Mouse (Mus musculus): ENCODE results near the gene Eif4e3. TPM values are rescaled to one million over a fixed set of nuclear protein-coding genes. Genes with fewer than 3 reads are reported as not detected.

The Eif4e3 gene
- total and polyA plus RNA-seq, 2 experiments from 2014 or later: 6.0 to 12.9 TPM

DNA sequence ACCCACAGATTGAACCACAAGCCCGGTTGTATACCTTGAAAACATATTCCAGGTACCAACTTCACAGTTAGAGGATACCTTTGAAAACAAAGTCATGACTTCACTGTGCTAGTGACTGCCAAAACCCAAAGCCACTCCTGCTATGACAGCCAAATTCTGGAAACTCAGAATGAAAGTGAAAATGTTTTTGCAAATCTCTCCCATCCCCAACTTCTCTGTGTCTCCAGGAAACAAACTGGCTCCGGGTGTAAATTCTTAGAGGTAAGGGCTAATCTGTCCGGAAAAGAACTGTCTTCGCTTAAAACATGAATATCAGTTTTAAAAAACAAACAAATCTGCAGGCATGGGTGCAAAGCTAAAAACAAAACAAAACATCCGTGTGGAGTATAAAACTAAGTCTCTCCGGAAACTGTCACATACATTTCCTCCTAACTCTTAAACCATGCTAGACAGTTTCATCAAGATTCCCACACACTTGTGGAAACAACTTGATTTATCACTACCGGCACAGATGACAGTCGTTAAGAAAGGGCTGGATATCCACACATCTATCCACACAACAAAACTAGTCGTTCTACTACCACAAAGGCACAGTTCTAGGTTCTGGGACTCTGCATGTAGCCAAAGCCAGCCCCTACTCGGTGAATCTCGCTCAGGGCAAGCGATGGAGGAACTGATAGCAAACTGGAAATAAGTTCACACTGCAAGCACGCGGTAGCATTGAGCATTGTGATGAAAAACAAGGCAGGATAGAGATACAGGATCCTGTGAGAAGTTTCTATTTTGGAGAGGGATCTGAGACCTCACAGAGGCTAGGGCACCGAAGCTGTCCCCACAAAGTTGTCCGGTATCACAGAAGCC is 884 bp downstream of the Eif4e3 start:
- H3K9me3 ChIP-seq (ENCODE audit: low read length): no peaks in the 10 kb centered on the region
- no peaks in the 10 kb centered on the region for H3K27me3 ChIP-seq (ENCODE audit: insufficient read depth, low read length)
- TF ChIP-seq CTCF (IDR thresholded peaks at IDR 0.05; ENCODE audit: low read depth): no peak
- no peak for ATAC-seq
- no peaks in the 10 kb centered on the region for H3K36me3 ChIP-seq (ENCODE audit: insufficient read depth)
- peak overlapping the region; percentile 77 for H3K9ac ChIP-seq
- WGBS: 27% methylated on average over 16 of the region's 16 CpGs
- H3K4me3 ChIP-seq (ENCODE audit: low read depth, low read length): peak overlapping the region; percentile 67
- no peak for DNase-seq
- peak overlapping the region; percentile 96 for H3K4me2 ChIP-seq (ENCODE audit: low read depth)
- peaks cover 34% of the 10 kb centered on the region for H3K4me1 ChIP-seq (ENCODE audit: insufficient read depth)
- H3K27ac ChIP-seq (ENCODE audit: low read depth, low read length): peak overlapping the region; percentile 69; the same call in 1 of the 2 replicates

DNA sequence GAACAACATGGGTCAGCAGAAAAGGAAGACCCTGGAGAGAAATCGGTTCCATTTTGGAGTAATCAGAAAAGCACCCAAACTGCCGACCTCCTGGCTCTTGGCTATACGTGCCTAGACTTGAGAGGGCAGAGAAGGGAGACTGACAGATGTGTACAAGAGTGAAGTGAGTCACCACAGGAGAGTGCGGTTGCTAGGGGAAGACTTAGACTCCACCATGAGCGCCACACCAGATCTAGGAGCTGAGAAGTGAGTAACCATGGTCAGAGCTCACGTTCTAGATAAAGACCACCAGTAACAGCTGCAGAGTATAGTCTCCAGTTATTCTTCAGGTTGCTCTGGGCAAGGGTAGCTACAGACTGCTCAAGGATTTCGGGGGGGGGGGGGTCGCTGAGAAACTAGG is 3.3 kb downstream of the Eif4e3 start:
- TF ChIP-seq CTCF (IDR thresholded peaks at IDR 0.05; ENCODE audit: low read depth): no peak
- Histone ChIP-seq H3K36me3 (ENCODE audit: insufficient read depth) (no peaks in the 10 kb centered on the region), H3K27ac (ENCODE audit: low read depth, low read length) (no peak overlapping the region), H3K4me3 (ENCODE audit: low read depth, low read length) (no peak overlapping the region), H3K9ac (no peak overlapping the region), H3K4me2 (ENCODE audit: low read depth) (no peak overlapping the region), H3K27me3 (ENCODE audit: insufficient read depth, low read length) (no peaks in the 10 kb centered on the region), H3K9me3 (ENCODE audit: low read length) (no peaks in the 10 kb centered on the region), H3K4me1 (ENCODE audit: insufficient read depth) (peaks cover 12% of the 10 kb centered on the region)
- 83% methylated on average over 8 of the region's 8 CpGs for WGBS
- ATAC-seq (no peak), DNase-seq (no peak)

DNA sequence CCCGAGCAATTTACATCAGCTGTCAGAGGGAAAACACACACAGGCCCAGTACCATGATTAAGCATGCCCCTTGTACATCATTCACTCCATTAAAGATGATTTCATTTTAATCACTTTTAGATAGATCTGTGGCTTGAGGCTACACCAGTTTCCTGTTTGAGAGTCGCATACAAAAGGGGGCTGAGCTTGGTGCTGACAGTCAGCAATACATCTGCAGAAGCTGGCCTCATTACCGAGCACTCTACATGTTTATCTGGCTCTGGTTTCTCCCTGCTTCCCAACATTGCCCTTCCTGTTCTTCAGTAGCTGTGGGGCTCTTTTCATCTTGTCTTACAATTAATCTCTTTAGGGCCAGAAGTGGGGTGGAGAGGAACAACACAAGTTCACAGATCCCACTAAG is 6.1 kb downstream of the Eif4e3 start:
- no peak overlapping the region for H3K27ac ChIP-seq (ENCODE audit: low read depth, low read length)
- no peaks in the 10 kb centered on the region; the same call in 1 of the 2 replicates for H3K4me1 ChIP-seq (ENCODE audit: insufficient read depth)
- 45% methylated on average over 3 of the region's 3 CpGs for WGBS
- H3K9ac ChIP-seq: no peak overlapping the region
- H3K36me3 ChIP-seq (ENCODE audit: insufficient read depth): no peaks in the 10 kb centered on the region
- no peak for TF ChIP-seq CTCF (IDR thresholded peaks at IDR 0.05; ENCODE audit: low read depth)
- no peaks in the 10 kb centered on the region for H3K27me3 ChIP-seq (ENCODE audit: insufficient read depth, low read length)
- H3K4me2 ChIP-seq (ENCODE audit: low read depth): no peak overlapping the region
- H3K9me3 ChIP-seq (ENCODE audit: low read length): no peaks in the 10 kb centered on the region
- no peak for DNase-seq
- H3K4me3 ChIP-seq (ENCODE audit: low read depth, low read length): no peak overlapping the region
- no peak; the same call in 1 of the 2 replicates for ATAC-seq

- no peak overlapping the region for H3K4me3 ChIP-seq (ENCODE audit: low read depth, low read length)
- no peaks in the 10 kb centered on the region for H3K4me1 ChIP-seq (ENCODE audit: insufficient read depth)
- no peaks in the 10 kb centered on the region for H3K9me3 ChIP-seq (ENCODE audit: low read length)
- TF ChIP-seq CTCF (IDR thresholded peaks at IDR 0.05; ENCODE audit: low read depth): no peak
- H3K4me2 ChIP-seq (ENCODE audit: low read depth): no peak overlapping the region
- H3K27ac ChIP-seq (ENCODE audit: low read depth, low read length): no peak overlapping the region
- DNase-seq (no peak), ATAC-seq (peak; percentile 43; the same call in 1 of the 2 replicates)
- no peaks in the 10 kb centered on the region for H3K36me3 ChIP-seq (ENCODE audit: insufficient read depth)
- H3K27me3 ChIP-seq (ENCODE audit: insufficient read depth, low read length): no peaks in the 10 kb centered on the region
- WGBS: 72% methylated on average over 10 of the region's 10 CpGs
- H3K9ac ChIP-seq: no peak overlapping the region
Observed at GRCm38 (mm10) chr6:99658586-99658985, 8.0 kb downstream of the Eif4e3 start.

- no peak for TF ChIP-seq CTCF (IDR thresholded peaks at IDR 0.05; ENCODE audit: low read depth)
- Histone ChIP-seq H3K4me2 (ENCODE audit: low read depth) (no peak overlapping the region), H3K9ac (no peak overlapping the region), H3K4me3 (ENCODE audit: low read depth, low read length) (no peak overlapping the region), H3K36me3 (ENCODE audit: insufficient read depth) (no peaks in the 10 kb centered on the region), H3K4me1 (ENCODE audit: insufficient read depth) (no peaks in the 10 kb centered on the region), H3K9me3 (ENCODE audit: low read length) (no peaks in the 10 kb centered on the region), H3K27me3 (ENCODE audit: insufficient read depth, low read length) (no peaks in the 10 kb centered on the region), H3K27ac (ENCODE audit: low read depth, low read length) (no peak overlapping the region)
- DNase-seq (no peak), ATAC-seq (no peak)
- 95% methylated on average over 2 of the region's 2 CpGs for WGBS
Observed at GRCm38 (mm10) chr6:99656088-99656487, 10.5 kb downstream of the Eif4e3 start.

DNA sequence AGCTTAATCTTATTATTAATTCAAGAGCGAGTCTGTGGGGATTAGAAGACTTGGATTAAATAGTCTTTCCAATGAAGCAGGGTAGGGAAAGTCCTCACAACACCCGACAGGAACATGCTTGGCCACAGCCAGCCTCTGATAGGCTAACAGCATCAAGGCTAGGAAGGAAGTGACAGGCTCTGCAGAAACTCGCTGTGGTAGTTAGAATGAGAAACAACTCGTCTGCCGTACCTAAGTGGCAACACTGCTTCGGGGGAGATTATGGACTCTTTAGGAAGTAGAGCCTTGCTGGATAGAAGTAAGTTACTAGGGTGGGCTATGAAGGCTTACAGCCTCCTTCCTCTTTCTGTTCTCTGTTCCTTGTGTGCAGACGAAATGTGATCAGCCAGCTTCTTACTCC is 11.1 kb downstream of the Eif4e3 start:
- H3K9ac ChIP-seq: no peak overlapping the region
- no peak for DNase-seq
- no peak overlapping the region for H3K4me3 ChIP-seq (ENCODE audit: low read depth, low read length)
- no peak overlapping the region for H3K4me2 ChIP-seq (ENCODE audit: low read depth)
- no peak for ATAC-seq
- no peak overlapping the region for H3K27ac ChIP-seq (ENCODE audit: low read depth, low read length)
- H3K9me3 ChIP-seq (ENCODE audit: low read length): no peaks in the 10 kb centered on the region
- TF ChIP-seq CTCF (IDR thresholded peaks at IDR 0.05; ENCODE audit: low read depth): no peak
- peaks cover 2% of the 10 kb centered on the region; the same call in 1 of the 2 replicates for H3K36me3 ChIP-seq (ENCODE audit: insufficient read depth)
- WGBS: 50% methylated on average over 7 of the region's 7 CpGs
- H3K27me3 ChIP-seq (ENCODE audit: insufficient read depth, low read length): no peaks in the 10 kb centered on the region
- no peaks in the 10 kb centered on the region for H3K4me1 ChIP-seq (ENCODE audit: insufficient read depth)

DNA sequence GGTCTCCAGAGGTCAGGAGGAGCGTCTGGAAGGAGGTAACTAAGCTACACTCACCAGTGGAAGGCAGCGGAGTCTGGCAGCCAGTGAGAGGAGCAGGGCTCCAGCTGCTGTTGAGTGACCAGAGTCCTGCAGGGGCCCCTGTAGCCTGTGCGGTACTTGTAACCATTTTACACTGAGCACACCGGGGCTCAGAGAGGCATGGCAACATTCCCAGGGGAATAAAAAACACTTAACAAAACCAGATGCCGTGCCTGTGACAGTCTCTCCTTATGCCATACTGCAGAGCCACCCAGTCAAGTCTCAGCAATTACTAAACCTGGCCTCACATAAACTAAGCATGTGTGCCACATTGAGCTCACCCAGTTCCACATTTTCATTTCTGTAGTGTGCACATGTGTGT is 12.2 kb downstream of the Eif4e3 start:
- H3K9ac ChIP-seq: no peak overlapping the region; the same call in 1 of the 2 replicates
- ATAC-seq: no peak
- peaks cover 10% of the 10 kb centered on the region; the same call in 1 of the 2 replicates for H3K36me3 ChIP-seq (ENCODE audit: insufficient read depth)
- WGBS: 47% methylated on average over 5 of the region's 5 CpGs
- no peak for TF ChIP-seq CTCF (IDR thresholded peaks at IDR 0.05; ENCODE audit: low read depth)
- DNase-seq: no peak
- no peaks in the 10 kb centered on the region for H3K4me1 ChIP-seq (ENCODE audit: insufficient read depth)
- H3K4me3 ChIP-seq (ENCODE audit: low read depth, low read length): no peak overlapping the region
- no peaks in the 10 kb centered on the region for H3K27me3 ChIP-seq (ENCODE audit: insufficient read depth, low read length)
- no peaks in the 10 kb centered on the region for H3K9me3 ChIP-seq (ENCODE audit: low read length)
- no peak overlapping the region for H3K27ac ChIP-seq (ENCODE audit: low read depth, low read length)
- no peak overlapping the region for H3K4me2 ChIP-seq (ENCODE audit: low read depth)
